Mouse (Mus musculus) large intestine, adult 2 months (tissue): ENCODE measurements around the gene Pex5. TPM values are rescaled to one million over a fixed set of nuclear protein-coding genes. Genes with fewer than 3 reads are reported as not detected.
"Not testable (repeated sequence)": the region's sequence is repeated elsewhere in the genome, so short reads cannot be mapped to it uniquely, and the experiment has no call there.

Experiments used
- DNase-seq: peaks from one replicate; pipeline ENCODE4 v3.0.0-alpha.2; 2012; ENCODE audit warnings: low read depth, low spot score
- WGBS: fragments of 180-500 bp; shearing (Covaris S2); methylation state at CpG from one replicate; pipeline ENCODE4 v1.1.7; 2018; 5-methylcytosine and 5-hydroxymethylcytosine counted together
- polyA plus RNA-seq: library from polyadenylated mRNA; depleted of rRNA; stranded (reverse); fragments of >200 nt; gene quantifications from 2 replicates; pipeline ENCODE4 v1.2.3, GENCODE M21; 2012

The Pex5 gene
- polyA plus RNA-seq, 1 experiment = 24.9 TPM

- 58% methylated on average over 6 of the region's 6 CpGs for WGBS
- no peak for DNase-seq
These were observed 13.1 kb upstream of the Pex5 start for GRCm38 (mm10) chr6:124427791-124428576.

DNA sequence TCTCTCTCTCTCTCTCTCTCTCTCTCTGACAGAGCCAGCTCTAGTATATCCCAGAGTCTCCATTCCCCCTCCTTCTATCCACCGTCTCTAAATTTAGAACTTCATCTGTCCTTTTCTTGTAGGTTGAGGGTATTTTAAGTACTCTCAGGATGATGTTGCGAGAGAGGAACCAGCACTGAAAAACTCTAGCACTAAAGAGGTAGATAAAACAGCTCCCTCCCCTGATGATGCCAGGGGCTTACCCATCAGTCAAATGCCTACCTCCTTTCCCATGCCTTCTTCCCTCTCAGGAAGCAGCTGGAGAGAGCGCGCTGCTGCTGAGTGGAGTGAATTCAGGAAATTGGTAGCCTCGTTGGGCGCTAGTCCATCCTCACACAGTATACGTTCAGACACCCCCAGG is 12.4 kb upstream of the Pex5 start:
- 87% methylated on average over 7 of the region's 7 CpGs for WGBS
- no peak for DNase-seq

DNA sequence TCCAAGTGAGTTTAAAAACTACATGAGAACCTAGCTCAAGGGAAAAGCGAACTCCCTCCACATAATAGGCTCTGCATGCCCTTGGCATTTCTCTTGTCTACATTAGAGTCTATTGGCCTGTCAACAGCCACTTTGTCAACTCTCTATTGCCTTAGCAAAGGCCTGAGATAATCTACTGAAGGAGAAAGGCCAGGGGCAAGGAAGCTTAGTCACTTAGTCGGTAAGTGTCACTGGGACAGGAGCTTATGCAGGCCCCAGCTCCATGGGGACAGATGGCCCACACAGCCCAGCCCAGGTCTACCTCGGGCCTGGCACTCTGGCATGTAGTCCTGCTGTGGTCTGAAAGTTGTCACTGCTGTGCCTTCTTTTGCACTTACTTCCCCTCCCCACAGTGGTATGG is 11.7 kb upstream of the Pex5 start:
- DNase-seq = no peak
- WGBS = 83% methylated on average over 3 of the region's 3 CpGs

- no peak for DNase-seq
- 39% methylated on average over 6 of the region's 6 CpGs for WGBS
These were observed 10.7 kb upstream of the Pex5 start for GRCm38 (mm10) chr6:124425523-124425922.

- WGBS = 30% methylated on average over 7 of the region's 7 CpGs
- not testable (repeated sequence) for DNase-seq
These were observed 10.2 kb upstream of the Pex5 start for GRCm38 (mm10) chr6:124425042-124425441.

DNA sequence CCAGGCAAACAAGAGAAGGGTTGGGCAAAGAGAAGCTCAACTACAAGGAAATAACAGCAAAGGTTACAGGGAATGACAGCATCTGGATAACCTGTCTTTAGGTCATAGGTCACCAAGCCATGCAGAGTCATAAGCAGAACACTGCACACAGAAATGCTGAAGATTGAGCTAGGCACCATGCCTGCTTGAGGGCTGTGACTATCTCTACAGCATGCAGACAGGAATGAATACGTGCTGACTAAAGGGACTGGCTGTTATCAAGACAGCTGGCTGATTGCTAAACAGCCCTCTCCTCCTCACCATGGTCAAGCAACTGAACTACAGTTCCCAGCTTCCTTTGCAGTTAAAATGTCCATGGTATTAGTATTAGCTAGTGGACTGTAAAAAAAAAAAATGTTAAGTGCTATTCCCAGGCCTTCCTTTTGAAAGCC is 9.2 kb upstream of the Pex5 start:
- 30% methylated on average over 1 of the region's 1 CpGs for WGBS

GRCm38 (mm10) chr6:124418686-124419085 is 3.8 kb upstream of the Pex5 start:
- no peak for DNase-seq

More for the DNA sequence above, 9.2 kb upstream of the Pex5 start:
- peak; percentile 48 for DNase-seq

GRCm38 (mm10) chr6:124415347-124416088 is 651 bp upstream of the Pex5 start:
- WGBS = 2% methylated on average over 21 of the region's 21 CpGs

More at GRCm38 (mm10) chr6:124418686-124419085, 3.8 kb upstream of the Pex5 start:
- WGBS = 89% methylated on average over 3 of the region's 3 CpGs

DNA sequence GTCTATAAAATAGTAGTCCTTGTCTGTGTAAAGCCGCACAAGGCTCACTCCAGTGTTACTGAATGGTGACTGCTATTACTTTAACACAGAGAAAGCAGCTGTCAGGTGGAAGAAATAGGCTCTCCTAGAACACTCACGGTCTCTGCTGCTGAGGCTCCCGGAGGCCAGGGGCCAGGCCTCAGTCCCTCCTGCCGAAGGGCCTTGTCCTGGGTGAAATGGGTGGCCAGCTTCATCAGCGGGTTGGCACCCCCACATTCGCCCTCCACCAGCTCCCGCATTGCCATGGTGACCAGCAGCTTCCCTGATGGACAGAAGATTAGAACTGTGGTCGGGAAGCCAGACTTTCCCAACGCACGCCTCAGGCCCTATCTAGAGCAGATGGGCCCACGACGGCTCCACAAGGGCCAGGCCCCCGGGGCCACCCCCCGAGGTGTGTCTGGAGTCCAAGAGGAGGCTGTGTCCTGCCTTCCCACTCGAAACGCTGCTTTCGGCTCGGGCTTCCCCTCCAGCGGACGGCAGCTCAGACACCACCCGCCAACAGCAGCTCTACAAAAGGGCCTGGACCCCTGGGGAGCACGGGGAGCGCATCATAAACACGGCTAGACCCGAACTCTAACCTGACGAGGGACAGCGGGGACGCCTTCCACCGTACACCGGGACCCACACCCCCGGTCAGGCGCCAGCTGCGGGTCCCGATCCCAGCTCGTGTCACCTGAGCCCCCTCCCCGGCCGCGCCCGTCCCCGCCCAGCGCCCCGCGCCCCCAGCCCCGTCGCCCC is 529 bp downstream of the Pex5 start:
- no peak for DNase-seq
- WGBS = 3% methylated on average over 39 of the region's 45 CpGs

More at GRCm38 (mm10) chr6:124415347-124416088, 651 bp upstream of the Pex5 start:
- DNase-seq = peak; percentile 48

DNA sequence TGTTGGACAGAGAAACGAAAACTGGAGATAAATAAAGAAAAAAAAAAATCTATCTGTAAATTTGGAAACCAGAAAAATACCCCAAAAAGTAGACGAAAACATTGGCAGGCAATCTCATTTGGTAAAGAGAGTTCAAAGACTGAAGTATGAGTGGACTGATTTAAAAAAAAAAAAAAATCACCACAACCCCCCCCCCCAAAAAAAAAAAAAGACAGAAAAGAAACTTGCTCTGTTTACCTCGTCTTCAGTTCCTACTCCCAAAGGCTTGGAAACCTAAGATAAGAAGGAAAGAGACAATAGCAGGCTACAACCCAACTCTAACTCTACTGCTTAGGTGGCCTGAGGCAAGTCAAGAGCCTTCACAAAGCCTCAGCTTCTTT is 1.1 kb downstream of the Pex5 start:
- DNase-seq = no peak
- WGBS = 68% methylated on average over 3 of the region's 3 CpGs

- 84% methylated on average over 5 of the region's 5 CpGs for WGBS
- DNase-seq = no peak
These were observed 6.5 kb downstream of the Pex5 start for GRCm38 (mm10) chr6:124408355-124408754.

GRCm38 (mm10) chr6:124407180-124407579 is 7.7 kb downstream of the Pex5 start:
- no peak for DNase-seq

- 94% methylated on average over 10 of the region's 10 CpGs for WGBS
- DNase-seq = no peak
These were observed 8.5 kb downstream of the Pex5 start for GRCm38 (mm10) chr6:124406326-124406725.

- no peak for DNase-seq
- 90% methylated on average over 6 of the region's 6 CpGs for WGBS
These were observed 15.1 kb downstream of the Pex5 start for GRCm38 (mm10) chr6:124399738-124400137.

DNA sequence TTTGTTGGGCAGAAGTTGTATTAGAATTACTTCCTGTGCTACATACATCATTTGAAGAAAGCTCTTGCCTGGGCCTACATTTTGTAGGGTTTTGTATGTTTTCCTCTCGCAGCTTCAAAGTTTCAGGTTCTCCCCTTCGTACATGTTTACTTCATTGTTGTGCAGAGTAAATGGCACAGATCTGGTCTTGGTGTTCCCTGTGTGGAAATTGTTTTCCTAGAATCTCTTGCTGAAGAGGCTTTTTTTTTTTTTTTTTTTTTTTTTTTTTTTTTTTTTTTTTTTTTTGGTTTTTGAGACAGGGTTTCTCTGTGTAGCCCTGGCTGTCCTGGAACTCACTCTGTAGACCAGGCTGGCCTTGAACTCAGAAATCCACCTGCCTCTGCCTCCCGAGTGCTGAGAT is 19.9 kb downstream of the Pex5 start:
- not testable (repeated sequence) for DNase-seq
- 95% methylated on average over 3 of the region's 3 CpGs for WGBS

GRCm38 (mm10) chr6:124380142-124380541 is 34.7 kb downstream of the Pex5 start:
- DNase-seq = no peak
- 15% methylated on average over 5 of the region's 5 CpGs for WGBS

DNA sequence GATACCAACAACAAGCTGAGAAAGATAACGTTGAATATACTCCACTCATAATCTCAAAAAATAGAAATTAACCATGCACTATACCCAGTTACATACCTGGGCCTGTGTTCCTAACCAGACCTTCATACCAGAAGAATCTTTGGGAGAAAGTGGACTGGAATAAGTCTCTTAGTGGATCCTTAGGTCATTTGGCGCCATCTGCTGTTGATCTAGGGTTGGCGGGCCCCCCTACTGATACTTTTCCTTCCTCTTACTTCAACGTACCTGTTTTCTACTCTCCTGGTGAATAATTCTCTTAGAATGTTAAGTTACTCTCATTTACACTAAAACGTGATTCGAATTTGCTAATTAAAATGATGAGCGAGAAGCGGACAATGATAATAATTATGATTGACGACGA is 35.5 kb downstream of the Pex5 start:
- DNase-seq = no peak
- WGBS = 30% methylated on average over 10 of the region's 10 CpGs

GRCm38 (mm10) chr6:124377494-124378255 is 37.2 kb downstream of the Pex5 start:
- WGBS = 22% methylated on average over 4 of the region's 4 CpGs
- no peak for DNase-seq

DNA sequence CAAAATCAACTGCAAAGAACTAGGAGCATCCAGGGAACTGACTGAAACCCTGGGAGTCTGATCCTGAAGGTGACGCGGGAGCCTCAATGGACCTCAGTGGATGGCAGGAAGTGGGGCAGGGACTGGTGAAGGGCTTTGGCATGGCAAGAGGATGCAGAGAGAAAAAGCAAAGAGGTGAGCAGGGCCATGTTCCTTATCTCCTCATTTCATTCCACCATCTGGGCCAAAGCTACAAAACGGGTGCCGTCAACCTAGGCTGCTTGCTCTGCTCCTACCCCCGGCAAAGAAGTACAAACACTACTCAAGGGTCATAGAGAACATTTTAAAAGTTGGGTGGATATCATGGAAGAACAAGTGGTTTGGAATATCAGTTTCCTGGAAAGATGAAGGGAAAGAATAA is 38.6 kb downstream of the Pex5 start:
- DNase-seq = no peak
- WGBS = 86% methylated on average over 5 of the region's 5 CpGs
